Mouse (Mus musculus): ENCODE data around the gene Cbfa2t2. TPM values are rescaled to one million over a fixed set of nuclear protein-coding genes. Genes with fewer than 3 reads are reported as not detected.

Cbfa2t2 gene
- polyA plus RNA-seq, 1 experiment = 8.5 TPM

- Histone ChIP-seq H3K4me3 (ENCODE audit: insufficient read depth, poor library complexity, severe bottlenecking) (no peak overlapping the region), H3K27me3 (ENCODE audit: control insufficient read depth, insufficient read depth, insufficient read length) (peaks cover 8% of the 10 kb centered on the region), H3ac (ENCODE audit: control insufficient read depth, insufficient read length, low read depth) (no peak overlapping the region), H3K79me3 (ENCODE audit: low read depth) (no peaks in the 10 kb centered on the region), H3K79me2 (ENCODE audit: control insufficient read depth, insufficient read depth) (no peaks in the 10 kb centered on the region), H3K36me3 (ENCODE audit: control insufficient read depth, insufficient read depth) (no peaks in the 10 kb centered on the region)
- peak; percentile 29 for TF ChIP-seq CTCF (IDR thresholded peaks at IDR 0.05; ENCODE audit: control insufficient read depth, insufficient read depth, insufficient read length)
- TF ChIP-seq USF1 (IDR thresholded peaks at IDR 0.05; ENCODE audit: low read depth) = no peak
Observed at GRCm38 (mm10) chr2:154586405-154586804, 150.1 kb downstream of the Cbfa2t2 start.

Other genes starting within 250 kb of the Cbfa2t2 start
- gene Bpifb1, start 245.7 kb upstream of the Cbfa2t2 start, polyA plus RNA-seq (2012; fragmentation: generic; extraction: Trizol) = not detected
- not detected for gene Bpifb5, start 212.7 kb upstream of the Cbfa2t2 start, polyA plus RNA-seq (2012; fragmentation: generic; extraction: Trizol)
- gene Bpifb9a, start 178.6 kb upstream of the Cbfa2t2 start, polyA plus RNA-seq (2012; fragmentation: generic; extraction: Trizol) = not detected
- not detected for gene Bpifb9b, start 129.3 kb upstream of the Cbfa2t2 start, polyA plus RNA-seq (2012; fragmentation: generic; extraction: Trizol)
- gene Cdk5rap1, start 63.5 kb upstream of the Cbfa2t2 start, polyA plus RNA-seq (2012; fragmentation: generic; extraction: Trizol) = 9.8 TPM
- 28.5 TPM for gene Snta1, start 28.4 kb upstream of the Cbfa2t2 start, polyA plus RNA-seq (2012; fragmentation: generic; extraction: Trizol)
- gene 1700003F12Rik, start 110.6 kb downstream of the Cbfa2t2 start, polyA plus RNA-seq (2012; fragmentation: generic; extraction: Trizol) = 6.8 TPM
- gene Actl10, start 115.3 kb downstream of the Cbfa2t2 start, polyA plus RNA-seq (2012; fragmentation: generic; extraction: Trizol) = 0.33 TPM
- 0.46 TPM for gene Necab3, start 122.4 kb downstream of the Cbfa2t2 start, polyA plus RNA-seq (2012; fragmentation: generic; extraction: Trizol)
- gene E2f1, start 133.4 kb downstream of the Cbfa2t2 start, polyA plus RNA-seq (2012; fragmentation: generic; extraction: Trizol) = 33.3 TPM
- 6.4 TPM for gene Pxmp4, start 167.2 kb downstream of the Cbfa2t2 start, polyA plus RNA-seq (2012; fragmentation: generic; extraction: Trizol)
- gene Zfp341, start 176.8 kb downstream of the Cbfa2t2 start, polyA plus RNA-seq (2012; fragmentation: generic; extraction: Trizol) = 2.6 TPM
- 0.08 TPM for gene 4930519P11Rik, start 177.0 kb downstream of the Cbfa2t2 start, polyA plus RNA-seq (2012; fragmentation: generic; extraction: Trizol)
- gene Chmp4b, start 215.2 kb downstream of the Cbfa2t2 start, polyA plus RNA-seq (2012; fragmentation: generic; extraction: Trizol) = 123 TPM

Measured in C2C12 (cell line).